Mouse (Mus musculus) hindbrain, embryonic 14.5 days (tissue): Measurements from ENCODE around the gene Cpt1c. TPM values are rescaled to one million over a fixed set of nuclear protein-coding genes. Genes with fewer than 3 reads are reported as not detected.
A peak's percentile ranks its signal among the peaks of the same experiment; 100 is the strongest.

Experiments used
- ATAC-seq: fragments of 200-750 bp; cut with Nextera tagmentation; 2 replicates; pipeline ENCODE4 v1.8.0; 2017; ENCODE audit warnings: moderate number of reproducible peaks, mild to moderate bottlenecking, moderate TSS enrichment, moderate library complexity; ENCODE audit not compliant: low FRiP score
- DNase-seq: peaks from one replicate; pipeline ENCODE4 v3.0.0-alpha.2; 2015; ENCODE audit warnings: low spot score
- H3K27ac ChIP-seq: fragments of 300-500 bp; sonication (generic); 2 replicates; pipeline ENCODE4 v1.5.1; 2014; ENCODE audit warnings: mild to moderate bottlenecking, moderate library complexity
- H3K27me3 ChIP-seq: fragments of 300-500 bp; sonication (generic); 2 replicates; pipeline ENCODE4 v1.6.1; 2014; ENCODE audit warnings: mild to moderate bottlenecking, low read length, mixed read lengths; ENCODE audit not compliant: control insufficient read depth, insufficient read depth
- H3K36me3 ChIP-seq: fragments of 300-500 bp; sonication (generic); replicated peaks from 2 replicates; pipeline ENCODE4 v1.6.1; 2014; ENCODE audit not compliant: control insufficient read depth, insufficient read depth
- H3K4me1 ChIP-seq: fragments of 300-500 bp; sonication (generic); replicated peaks from 2 replicates; pipeline ENCODE4 v1.6.1; 2014; ENCODE audit warnings: antibody characterized with exemption, low read length, mixed read lengths; ENCODE audit not compliant: control insufficient read depth, insufficient read depth
- H3K4me2 ChIP-seq: fragments of 300-500 bp; sonication (generic); replicated peaks from 2 replicates; pipeline ENCODE4 v1.6.1; 2014; ENCODE audit warnings: mild to moderate bottlenecking, moderate library complexity
- H3K4me3 ChIP-seq: fragments of 300-500 bp; sonication (generic); replicated peaks from 2 replicates; pipeline ENCODE4 v1.5.1; 2014; ENCODE audit warnings: mild to moderate bottlenecking, low read length
- H3K9ac ChIP-seq: fragments of 300-500 bp; sonication (generic); 2 replicates; pipeline ENCODE4 v1.6.1; 2014
- H3K9me3 ChIP-seq: fragments of 300-500 bp; sonication (generic); 2 replicates; pipeline ENCODE4 v1.6.1; 2016; ENCODE audit warnings: low read length; ENCODE audit not compliant: control insufficient read depth
- WGBS: fragments of 180-500 bp; shearing (Covaris S2); extraction: QIAGEN DNeasy Blood & Tissue Kit; methylation state at CpG from one replicate; pipeline ENCODE4 v1.1.7; 2014; 5-methylcytosine and 5-hydroxymethylcytosine counted together
- polyA plus RNA-seq: library from polyadenylated mRNA; unstranded; fragments of >200 nt; fragmentation: Nextera tagmentation; extraction: Ambion mirVana; gene quantifications from 2 replicates; pipeline ENCODE4 v1.2.1, GENCODE M21; 2014

Cpt1c gene
- polyA plus RNA-seq, 1 experiment from 2014 or later, result 53.3 TPM

- Histone ChIP-seq H3K27ac (no peak overlapping the region), H3K4me1 (no peaks in the 10 kb centered on the region), H3K36me3 (peaks cover 98% of the 10 kb centered on the region), H3K4me2 (no peak overlapping the region), H3K9me3 (no peaks in the 10 kb centered on the region), H3K4me3 (no peak overlapping the region), H3K9ac (no peak overlapping the region), H3K27me3 (no peaks in the 10 kb centered on the region)
- ATAC-seq (no peak), DNase-seq (no peak)
- WGBS, result 86% methylated on average over 3 of the region's 3 CpGs
Observed at GRCm38 (mm10) chr7:45004546-45004945, 29.9 kb upstream of the Cpt1c start.

DNA sequence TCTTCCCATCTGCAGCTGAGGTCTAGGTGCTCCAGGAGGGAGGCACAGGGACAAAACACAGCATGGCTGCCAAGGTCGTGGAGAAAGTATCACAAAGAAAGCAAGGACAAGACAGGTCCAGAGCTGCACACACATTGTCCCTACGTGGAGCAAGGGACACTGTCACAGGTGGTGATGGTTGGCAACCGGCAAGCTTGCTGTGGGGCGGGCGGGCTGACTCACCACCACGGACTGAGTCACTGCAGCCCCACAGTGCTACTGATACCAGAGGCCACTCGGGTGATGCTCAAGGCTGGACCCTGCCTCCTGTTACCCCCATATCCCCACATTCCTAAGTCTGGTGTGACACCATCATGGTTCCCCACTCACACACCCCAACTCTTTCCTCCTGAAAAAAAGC lies 27.8 kb upstream of the Cpt1c start:
- no peaks in the 10 kb centered on the region for H3K27me3 ChIP-seq
- peaks cover 13% of the 10 kb centered on the region for H3K4me1 ChIP-seq
- DNase-seq, result no peak
- no peak overlapping the region for H3K9ac ChIP-seq
- ATAC-seq, result no peak
- no peak overlapping the region for H3K27ac ChIP-seq
- no peak overlapping the region for H3K4me3 ChIP-seq
- 91% methylated on average over 7 of the region's 7 CpGs for WGBS
- no peaks in the 10 kb centered on the region for H3K9me3 ChIP-seq
- no peak overlapping the region for H3K4me2 ChIP-seq
- peaks cover 82% of the 10 kb centered on the region for H3K36me3 ChIP-seq

- DNase-seq, result no peak
- peaks cover 13% of the 10 kb centered on the region for H3K4me1 ChIP-seq
- no peaks in the 10 kb centered on the region for H3K9me3 ChIP-seq
- H3K27ac ChIP-seq, result no peak overlapping the region
- peaks cover 64% of the 10 kb centered on the region for H3K36me3 ChIP-seq
- H3K4me3 ChIP-seq, result no peak overlapping the region
- H3K4me2 ChIP-seq, result no peak overlapping the region
- no peak overlapping the region for H3K9ac ChIP-seq
- 88% methylated on average over 21 of the region's 21 CpGs for WGBS
- no peaks in the 10 kb centered on the region for H3K27me3 ChIP-seq
- no peak for ATAC-seq
Observed at GRCm38 (mm10) chr7:45000539-45001114, 26.0 kb upstream of the Cpt1c start.

DNA sequence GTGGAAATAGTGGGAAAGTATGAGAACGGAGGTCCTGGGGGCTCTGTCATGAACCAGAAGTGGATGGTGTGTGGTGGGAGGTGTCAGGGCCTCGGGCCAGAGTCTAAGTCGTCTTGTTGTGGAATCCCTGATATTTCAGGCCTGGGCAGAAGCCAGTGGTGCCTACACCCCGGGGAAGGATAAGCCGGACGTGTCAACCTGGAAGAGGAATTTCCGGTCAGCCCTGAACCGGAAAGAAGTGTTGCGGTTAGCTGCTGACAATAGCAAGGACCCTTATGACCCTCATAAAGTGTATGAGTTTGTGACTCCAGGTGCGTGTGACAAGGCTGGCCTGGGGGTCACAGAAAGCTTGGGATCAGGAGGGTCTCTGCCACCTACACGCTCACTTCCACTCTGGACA lies 25.1 kb upstream of the Cpt1c start:
- 86% methylated on average over 11 of the region's 11 CpGs for WGBS
- H3K4me2 ChIP-seq, result no peak overlapping the region

DNA sequence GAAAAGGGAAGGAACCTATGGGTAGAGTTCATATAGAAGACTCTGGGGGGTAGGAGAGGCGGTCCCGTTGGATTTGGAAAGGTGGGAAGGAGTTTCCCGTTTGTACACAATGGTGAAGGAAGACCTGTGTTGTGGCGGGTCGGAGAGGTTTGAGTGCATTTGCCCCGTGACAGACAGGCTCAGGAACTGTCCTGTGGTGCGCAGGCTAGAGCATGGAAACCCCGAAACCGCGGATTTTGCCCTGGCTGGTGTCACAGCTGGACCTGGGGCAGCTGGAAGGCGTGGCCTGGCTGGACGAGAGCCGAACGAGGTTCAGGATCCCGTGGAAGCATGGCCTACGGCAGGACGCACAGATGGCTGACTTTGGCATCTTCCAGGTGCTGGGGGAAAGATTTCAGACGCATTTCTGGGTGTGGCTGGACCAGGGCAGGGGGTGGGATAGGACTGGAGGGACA lies 23.9 kb upstream of the Cpt1c start, which contains the start of gene Bcl2l12:
Bcl2l12 (minus strand) TSS at position 212 of the 455 bp plus-strand sequence.
- Histone ChIP-seq H3K9me3 (no peaks in the 10 kb centered on the region), H3K4me1 (peaks cover 13% of the 10 kb centered on the region), H3K9ac (peak within 1 kb of the TSS; percentile 80), H3K4me2 (peak within 1 kb of the TSS; percentile 96), H3K36me3 (peaks cover 47% of the 10 kb centered on the region), H3K27ac (peak within 1 kb of the TSS; percentile 77), H3K27me3 (no peaks in the 10 kb centered on the region), H3K4me3 (peak within 1 kb of the TSS; percentile 62)
- ATAC-seq (no peak), DNase-seq (no peak)
- 2% methylated on average over 18 of the region's 18 CpGs for WGBS

More for the DNA sequence above, 25.1 kb upstream of the Cpt1c start:
- Histone ChIP-seq H3K27me3 (no peaks in the 10 kb centered on the region), H3K4me1 (peaks cover 13% of the 10 kb centered on the region), H3K27ac (no peak overlapping the region), H3K4me3 (no peak overlapping the region), H3K9ac (no peak overlapping the region), H3K9me3 (no peaks in the 10 kb centered on the region), H3K36me3 (peaks cover 56% of the 10 kb centered on the region)
- DNase-seq (no peak), ATAC-seq (no peak)

DNA sequence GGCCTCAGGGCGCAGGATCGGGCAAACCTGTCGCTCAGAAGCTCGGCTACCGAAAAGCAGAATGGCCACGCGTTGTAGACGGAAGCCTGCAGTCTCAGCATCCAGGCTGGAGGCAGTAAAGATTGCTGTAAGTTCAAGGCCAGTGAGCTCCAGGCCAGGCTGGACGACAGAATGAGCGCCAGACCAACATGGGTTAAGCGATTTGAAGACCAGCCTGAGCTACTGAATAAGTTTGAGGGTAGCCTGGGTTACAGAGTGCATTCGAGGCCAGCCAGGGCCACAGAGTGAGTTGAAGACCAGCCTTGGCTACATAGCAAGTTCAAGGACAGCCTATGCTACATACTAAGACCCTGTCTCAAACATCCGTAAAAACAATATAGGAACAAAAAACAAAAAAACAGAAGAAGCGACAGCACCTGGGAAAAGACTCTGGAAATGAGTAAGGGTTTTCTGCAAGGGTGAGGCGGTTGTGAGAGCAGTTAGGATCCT lies 23.3 kb upstream of the Cpt1c start:
- 4% methylated on average over 15 of the region's 15 CpGs for WGBS
- Histone ChIP-seq H3K4me2 (peak overlapping the region; percentile 96), H3K9me3 (no peaks in the 10 kb centered on the region), H3K27me3 (no peaks in the 10 kb centered on the region), H3K9ac (peak overlapping the region; percentile 80), H3K4me1 (peaks cover 13% of the 10 kb centered on the region), H3K27ac (peak overlapping the region; percentile 77), H3K36me3 (peaks cover 41% of the 10 kb centered on the region), H3K4me3 (peak overlapping the region; percentile 62)
- ATAC-seq (no peak; the same call in 1 of the 2 replicates), DNase-seq (no peak)

- H3K4me1 ChIP-seq, result peaks cover 13% of the 10 kb centered on the region
- peaks cover 35% of the 10 kb centered on the region for H3K36me3 ChIP-seq
- peak within 1 kb of the TSS; percentile 96 for H3K4me2 ChIP-seq
- peak within 1 kb of the TSS; percentile 62 for H3K4me3 ChIP-seq
- H3K9me3 ChIP-seq, result no peaks in the 10 kb centered on the region
- peak within 1 kb of the TSS; percentile 77 for H3K27ac ChIP-seq
- under 1% methylated on average over 43 of the region's 43 CpGs for WGBS
- H3K27me3 ChIP-seq, result no peaks in the 10 kb centered on the region
- peak within 1 kb of the TSS; percentile 80 for H3K9ac ChIP-seq
- peak; percentile 97 for DNase-seq
- peak; percentile 89 for ATAC-seq
Observed at GRCm38 (mm10) chr7:44997231-44997939, 22.7 kb upstream of the Cpt1c start, which contains the start of gene Irf3. Irf3 (plus strand) TSS chr7:44997648.

GRCm38 (mm10) chr7:44996672-44997071 lies 22.0 kb upstream of the Cpt1c start:
- ATAC-seq, result no peak
- Histone ChIP-seq H3K27ac (no peak overlapping the region), H3K4me3 (peak overlapping the region; percentile 62), H3K4me1 (peaks cover 13% of the 10 kb centered on the region), H3K36me3 (peaks cover 28% of the 10 kb centered on the region), H3K9me3 (no peaks in the 10 kb centered on the region), H3K4me2 (peak overlapping the region; percentile 96), H3K9ac (peak overlapping the region; percentile 52), H3K27me3 (no peaks in the 10 kb centered on the region)
- 20% methylated on average over 10 of the region's 10 CpGs for WGBS
- DNase-seq, result no peak

- Histone ChIP-seq H3K4me1 (peaks cover 33% of the 10 kb centered on the region), H3K9me3 (no peaks in the 10 kb centered on the region), H3K4me3 (peak overlapping the region; percentile 61), H3K36me3 (peaks cover 23% of the 10 kb centered on the region), H3K4me2 (peak overlapping the region; percentile 63), H3K9ac (peak overlapping the region; percentile 78), H3K27ac (peak overlapping the region; percentile 92), H3K27me3 (no peaks in the 10 kb centered on the region)
- ATAC-seq (peak; percentile 4), DNase-seq (peak; percentile 49)
- WGBS, result under 1% methylated on average over 29 of the region's 29 CpGs
Observed at GRCm38 (mm10) chr7:44986879-44987718, 12.4 kb upstream of the Cpt1c start.
